Mouse (Mus musculus) gastrocnemius, postnatal 4 days (tissue): Measurements from ENCODE around the gene Tor1b. TPM values are rescaled to one million over a fixed set of nuclear protein-coding genes. Genes with fewer than 3 reads are reported as not detected.
A peak's percentile ranks its signal among the peaks of the same experiment; 100 is the strongest.
"Not testable (repeated sequence)": the region's sequence is repeated elsewhere in the genome, so short reads cannot be mapped to it uniquely, and the experiment has no call there.

Experiments used
- DNase-seq, 2 experiments: peaks; one replicate each; pipeline ENCODE4 v3.0.0; 2021 to 2022; ENCODE audit warnings: low spot score in 2 of 2, mixed read lengths in 2 of 2
- long read RNA-seq, 2 experiments: library from polyadenylated mRNA; stranded (forward); transcript quantifications; one replicate each; pipeline ENCODE4 v2.0.0; 2021
- total RNA-seq, 2 experiments: library from RNA; stranded (reverse); gene quantifications; 2 replicates each; pipeline ENCODE4 v1.2.3; 2021

Gene Tor1b
- 10 to 100 TPM; 29.3 to 30.4 TPM for total RNA-seq
- long read RNA-seq, experiment 1, transcript Tor1b-201 (5 exons, 3,039 nt) = major isoform, 8 of 12 reads
- long read RNA-seq, experiment 1, partial matches to known transcripts = 0 of 12 reads
- long read RNA-seq, experiment 1, other reads (novel, unspliced or antisense) = 3 of 12 reads
- long read RNA-seq, experiment 2, transcript Tor1b-201 (5 exons, 3,039 nt) = major isoform, 20 of 26 reads
- long read RNA-seq, experiment 2, partial matches to known transcripts = 1 of 26 reads
- long read RNA-seq, experiment 2, other reads (novel, unspliced or antisense) = 3 of 26 reads

DNA sequence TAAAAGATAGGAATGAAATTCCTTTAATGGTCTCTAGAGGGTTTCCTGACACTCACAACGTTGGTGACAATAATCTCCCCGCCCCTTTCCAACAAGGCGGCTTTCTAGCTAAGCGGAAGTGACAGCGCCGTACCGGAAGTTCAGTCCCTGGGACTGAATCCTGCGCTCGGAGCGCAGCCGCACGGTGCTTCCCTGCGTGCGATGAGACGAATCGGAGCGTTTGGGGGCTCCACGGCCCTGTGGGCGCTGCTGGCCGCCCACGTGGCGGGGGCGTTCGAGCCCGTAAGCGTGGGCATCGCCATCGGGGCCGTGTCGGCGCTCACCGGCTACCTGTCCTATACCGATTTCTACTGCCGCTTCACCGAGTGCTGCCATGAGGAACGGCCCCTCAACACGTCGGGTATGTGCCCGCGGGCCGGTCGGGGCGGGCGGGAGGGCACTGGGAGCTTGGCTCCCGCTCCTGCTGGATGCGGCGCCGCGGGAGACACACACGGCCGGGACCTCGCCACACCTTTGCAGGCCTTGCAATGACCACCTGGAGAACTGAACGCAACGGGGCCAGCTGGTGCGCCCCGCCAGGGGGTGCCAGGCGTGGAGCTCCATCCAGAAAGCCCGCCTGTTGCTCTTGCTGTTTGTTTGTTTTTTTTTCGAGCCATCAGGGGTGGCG lies at the start of gene Tor1b:
Tor1b (plus strand) TSS at position 136 of the 667 bp plus-strand sequence.
- DNase-seq = peak; percentile 53 to 83

DNA sequence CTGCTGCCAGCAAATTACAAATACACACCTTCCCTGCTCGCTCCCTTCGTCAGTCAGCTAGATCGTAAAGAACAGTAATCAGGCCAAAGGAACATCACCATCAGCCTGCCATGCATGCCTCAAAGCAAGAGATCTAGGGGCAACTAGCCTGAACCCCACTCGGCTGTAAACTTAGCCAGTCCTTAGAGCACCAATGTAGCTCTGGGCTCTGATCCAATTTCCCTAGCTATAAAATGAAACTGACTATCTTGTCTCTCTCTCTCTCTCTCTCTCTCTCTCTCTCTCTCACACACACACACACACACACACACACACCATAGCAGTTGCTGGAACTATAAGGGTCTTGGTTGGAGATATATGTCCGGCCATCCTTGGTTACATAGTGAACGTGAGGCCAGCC lies 48.5 kb upstream of the Tor1b start:
- no peak for DNase-seq

GRCm38 (mm10) chr2:30904991-30905390 lies 47.8 kb upstream of the Tor1b start:
- no peak for DNase-seq

DNA sequence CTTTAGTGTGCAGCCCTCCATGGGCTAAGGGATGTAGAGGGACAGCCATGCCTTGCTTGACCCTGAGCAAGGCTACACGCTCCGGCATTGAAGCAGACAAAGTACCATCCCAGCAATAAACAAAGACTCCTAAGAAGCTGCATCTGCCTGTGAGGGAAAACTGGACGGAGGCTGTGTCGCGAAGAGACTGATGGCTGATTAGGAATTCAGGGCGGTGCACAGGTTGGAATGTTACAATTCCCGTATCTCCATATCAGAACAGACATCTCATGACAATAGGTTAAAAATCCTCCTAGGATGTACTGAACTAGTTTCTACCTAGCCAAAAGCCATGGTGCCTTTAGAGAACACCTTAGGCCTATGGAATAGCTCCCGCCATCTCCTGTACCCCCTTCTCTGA lies 46.9 kb upstream of the Tor1b start:
- no peak for DNase-seq

DNA sequence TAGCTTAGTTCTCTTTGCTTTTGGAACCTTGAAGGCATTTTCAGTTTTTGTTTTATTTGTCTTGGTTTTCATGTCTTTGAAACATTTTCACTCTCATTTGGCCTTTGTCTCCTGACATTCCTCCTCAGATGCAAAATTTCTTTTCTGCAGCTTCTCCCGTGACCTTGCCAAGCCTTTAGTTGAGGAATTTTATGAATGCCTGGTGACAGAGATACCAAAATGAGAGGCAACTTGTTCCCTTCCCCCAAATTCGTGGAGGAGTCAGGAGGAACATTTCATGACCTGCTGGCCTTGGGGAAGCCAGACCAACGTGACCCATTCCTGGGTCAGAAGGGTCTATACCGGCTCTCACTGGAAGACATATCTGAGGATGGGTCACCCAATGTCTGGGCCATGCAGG lies 46.1 kb upstream of the Tor1b start:
- DNase-seq = no peak

GRCm38 (mm10) chr2:30912291-30912773 lies 40.4 kb upstream of the Tor1b start:
- peak in 1 of 2 experiments; percentile 61 for DNase-seq

- no peak for DNase-seq
These were observed 39.7 kb upstream of the Tor1b start for GRCm38 (mm10) chr2:30913022-30913421.

- DNase-seq = no peak
These were observed 37.9 kb upstream of the Tor1b start for GRCm38 (mm10) chr2:30914836-30915235.

DNA sequence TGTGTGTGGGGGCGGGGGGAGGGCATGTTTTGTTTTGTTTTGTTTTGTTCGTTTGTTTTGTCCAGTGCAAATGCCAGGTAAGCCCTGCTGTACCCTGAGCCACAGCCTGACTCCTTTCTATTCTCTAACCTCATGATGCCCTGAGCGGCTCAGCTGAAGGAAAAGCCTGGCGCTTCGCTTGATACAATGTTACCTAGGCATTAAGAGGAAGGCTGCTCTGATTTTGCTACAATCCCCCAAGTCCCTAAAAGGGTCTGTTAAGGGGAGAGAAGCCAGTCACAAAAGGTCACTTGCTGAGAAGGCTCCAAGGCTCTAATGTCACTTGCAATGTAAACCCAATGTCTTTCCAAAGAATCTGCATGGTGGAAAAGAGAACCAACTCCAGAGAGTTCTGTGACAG lies 37.4 kb upstream of the Tor1b start:
- no peak for DNase-seq

GRCm38 (mm10) chr2:30915933-30916332 lies 36.8 kb upstream of the Tor1b start:
- DNase-seq = not testable (repeated sequence)

- no peak for DNase-seq
These were observed 35.1 kb upstream of the Tor1b start for GRCm38 (mm10) chr2:30917649-30918048.

GRCm38 (mm10) chr2:30918126-30918525 lies 34.6 kb upstream of the Tor1b start:
- no peak for DNase-seq

DNA sequence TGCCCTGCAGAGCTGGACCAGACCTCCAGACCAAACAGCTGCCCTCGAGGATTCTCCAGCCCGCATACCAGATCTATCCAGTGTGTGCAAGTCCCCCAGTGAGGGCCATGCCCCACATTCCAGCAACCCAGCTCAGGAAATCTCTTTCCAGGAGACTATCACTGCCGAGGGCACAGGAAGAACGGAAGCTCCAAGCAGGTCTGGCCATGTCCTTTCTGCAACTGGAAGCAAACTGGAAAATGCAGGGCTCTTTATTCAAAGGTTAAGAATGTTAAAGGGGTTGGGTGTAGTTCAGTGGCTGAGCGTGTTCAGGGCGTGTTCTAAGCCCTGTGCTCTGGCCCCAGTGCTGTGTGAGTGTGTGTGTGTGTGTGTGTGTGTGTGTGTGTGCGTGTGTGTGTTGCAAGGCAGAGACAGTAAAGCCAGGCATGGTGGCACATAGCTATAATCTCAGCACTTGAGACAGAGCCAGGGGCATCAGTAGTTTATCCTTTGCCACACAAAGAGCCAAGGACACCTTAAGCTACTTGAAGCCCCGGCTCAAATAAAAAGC lies 33.9 kb upstream of the Tor1b start:
- DNase-seq = no peak

- DNase-seq = no peak
These were observed 32.5 kb upstream of the Tor1b start for GRCm38 (mm10) chr2:30920216-30920615.

- DNase-seq = no peak
These were observed 29.7 kb upstream of the Tor1b start for GRCm38 (mm10) chr2:30923099-30923498.

DNA sequence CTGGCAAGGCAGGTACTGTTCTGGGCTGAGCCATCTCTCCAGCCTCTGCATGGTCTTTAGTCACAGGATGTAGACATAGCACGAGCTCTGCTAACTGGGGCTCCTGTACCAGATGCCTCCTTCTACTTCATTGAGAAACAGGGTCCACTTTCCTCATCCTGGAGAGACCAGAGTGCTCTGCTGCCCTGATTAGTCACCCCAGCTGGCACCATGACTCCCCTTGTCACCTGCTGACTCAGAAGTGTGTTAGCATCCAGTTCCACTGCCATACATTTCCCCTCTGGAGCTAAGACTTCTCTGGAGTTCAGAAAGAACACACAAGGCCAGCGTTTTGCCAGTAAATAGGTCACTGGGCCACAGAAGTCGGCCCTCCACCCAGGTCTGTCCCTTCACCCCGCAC lies 27.6 kb upstream of the Tor1b start:
- no peak for DNase-seq

DNA sequence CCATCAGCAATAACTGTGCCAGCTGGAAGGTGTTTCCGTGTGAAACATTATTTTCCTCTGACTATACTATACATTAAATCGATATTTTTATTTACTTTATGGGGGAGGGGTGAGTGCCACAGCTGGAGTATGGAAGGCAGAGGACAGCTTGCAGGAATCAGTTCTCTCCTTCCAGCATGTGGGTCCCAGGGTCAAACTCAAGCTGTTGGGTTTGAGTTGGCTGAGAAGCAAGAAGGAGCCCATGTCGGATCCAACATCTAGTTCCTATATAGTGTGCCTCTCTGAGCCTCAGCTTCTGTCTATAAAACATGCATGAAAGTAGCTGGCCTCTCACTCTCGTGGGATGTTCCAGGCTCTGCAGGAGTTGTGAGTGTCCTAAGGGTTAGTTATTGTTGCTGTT lies 26.4 kb upstream of the Tor1b start:
- DNase-seq = no peak

- no peak for DNase-seq
These were observed 25.5 kb upstream of the Tor1b start for GRCm38 (mm10) chr2:30927151-30927781.

DNA sequence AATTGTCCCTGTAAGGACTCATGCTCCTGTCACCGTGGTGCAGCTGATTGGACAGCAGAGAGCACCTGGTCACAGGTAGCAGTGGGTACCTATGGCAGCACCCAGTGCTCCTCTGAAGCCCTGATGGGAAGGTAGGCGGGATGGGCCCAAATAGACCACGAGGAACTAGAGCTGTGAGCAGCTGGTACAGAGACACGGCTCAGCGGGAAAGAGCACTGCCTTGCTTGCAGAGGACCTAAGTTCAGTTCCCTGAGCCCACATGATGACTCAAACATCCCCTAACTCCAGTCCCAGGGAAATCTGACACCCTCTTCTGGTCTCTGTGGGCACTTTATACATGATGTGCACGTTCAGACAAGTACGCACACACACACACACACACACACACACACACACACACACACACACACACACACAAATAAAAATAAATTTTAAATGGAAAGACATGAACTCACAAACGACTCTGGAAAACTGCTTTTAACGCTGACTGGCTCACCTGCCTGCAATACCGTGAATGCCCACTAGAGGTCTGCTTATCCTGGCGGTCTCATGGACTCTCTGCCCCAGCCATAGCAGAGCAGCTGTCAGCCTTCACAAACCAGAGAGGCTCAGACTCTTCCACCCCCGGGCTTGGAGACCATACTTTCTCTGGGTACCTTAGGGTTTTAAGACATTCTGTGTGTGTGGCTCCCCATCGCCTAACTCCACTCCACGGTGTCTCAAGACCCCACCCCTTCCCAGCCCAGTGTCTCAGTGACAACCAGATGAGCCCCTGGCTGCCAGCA lies 24.7 kb upstream of the Tor1b start:
- DNase-seq = peak; percentile 68 to 82

DNA sequence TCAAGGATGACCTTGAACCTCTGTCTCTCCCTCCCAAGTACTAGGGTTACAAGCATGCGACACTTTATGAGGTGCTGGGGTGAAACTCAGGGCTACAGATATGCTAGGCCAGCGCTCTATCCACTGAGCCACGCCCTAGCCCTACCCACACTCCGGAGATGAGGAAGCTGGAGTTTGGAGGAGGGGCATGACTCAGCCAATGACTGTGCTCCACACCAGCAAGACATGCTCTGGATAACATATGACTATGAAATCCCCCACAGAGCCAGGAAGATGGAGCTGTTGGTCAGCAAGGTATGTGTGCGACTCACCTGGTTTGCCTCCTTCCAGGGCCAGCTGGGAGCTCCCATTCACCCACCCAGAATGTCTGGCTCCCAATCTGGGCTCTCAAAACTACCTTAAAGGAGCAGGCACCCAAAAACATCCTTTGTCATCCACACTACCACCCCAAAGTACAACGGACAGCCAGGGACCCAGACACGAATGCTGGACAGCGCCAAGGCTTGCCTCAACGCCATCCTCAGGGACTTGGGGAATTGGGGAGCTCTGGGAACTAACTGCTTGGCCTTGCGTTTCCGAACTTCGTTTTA lies 23.8 kb upstream of the Tor1b start:
- peak in 1 of 2 experiments; percentile 28 for DNase-seq
